Mouse (Mus musculus): ENCODE data around the gene Wdfy4. TPM values are rescaled to one million over a fixed set of nuclear protein-coding genes. Genes with fewer than 3 reads are reported as not detected.

The Wdfy4 gene
- total RNA-seq, 1 experiment from 2014 or later, result 58.7 TPM

- no peak for ATAC-seq (replicated peaks in 1 of 2; ENCODE audit: insufficient read depth in 1 of 2, low FRiP score in 2 of 2, low TSS enrichment in 1 of 2, low read depth in 1 of 2, poor library complexity in 2 of 2, severe bottlenecking in 2 of 2)
These were observed 234.7 kb downstream of the Wdfy4 start for GRCm38 (mm10) chr14:32950312-32951301.

GRCm38 (mm10) chr14:32947512-32947911 is 237.8 kb downstream of the Wdfy4 start:
- ATAC-seq (replicated peaks in 1 of 2; ENCODE audit: insufficient read depth in 1 of 2, low FRiP score in 2 of 2, low TSS enrichment in 1 of 2, low read depth in 1 of 2, poor library complexity in 2 of 2, severe bottlenecking in 2 of 2), result no peak

- ATAC-seq (replicated peaks in 1 of 2; ENCODE audit: insufficient read depth in 1 of 2, low FRiP score in 2 of 2, low TSS enrichment in 1 of 2, low read depth in 1 of 2, poor library complexity in 2 of 2, severe bottlenecking in 2 of 2), result no peak
These were observed 246.1 kb downstream of the Wdfy4 start for GRCm38 (mm10) chr14:32939217-32939616.

- no peak for ATAC-seq (replicated peaks in 1 of 2; ENCODE audit: insufficient read depth in 1 of 2, low FRiP score in 2 of 2, low TSS enrichment in 1 of 2, low read depth in 1 of 2, poor library complexity in 2 of 2, severe bottlenecking in 2 of 2)
These were observed 251.2 kb downstream of the Wdfy4 start for GRCm38 (mm10) chr14:32934064-32934463.

GRCm38 (mm10) chr14:32932220-32932619 is 253.1 kb downstream of the Wdfy4 start:
- no peak for ATAC-seq (replicated peaks in 1 of 2; ENCODE audit: insufficient read depth in 1 of 2, low FRiP score in 2 of 2, low TSS enrichment in 1 of 2, low read depth in 1 of 2, poor library complexity in 2 of 2, severe bottlenecking in 2 of 2)

- peak; percentile 92 for ATAC-seq (replicated peaks in 1 of 2; ENCODE audit: insufficient read depth in 1 of 2, low FRiP score in 2 of 2, low TSS enrichment in 1 of 2, low read depth in 1 of 2, poor library complexity in 2 of 2, severe bottlenecking in 2 of 2)
These were observed 253.6 kb downstream of the Wdfy4 start for GRCm38 (mm10) chr14:32931709-32932108.

- no peak for ATAC-seq (replicated peaks in 1 of 2; ENCODE audit: insufficient read depth in 1 of 2, low FRiP score in 2 of 2, low TSS enrichment in 1 of 2, low read depth in 1 of 2, poor library complexity in 2 of 2, severe bottlenecking in 2 of 2)
These were observed 261.4 kb downstream of the Wdfy4 start for GRCm38 (mm10) chr14:32923871-32924270.

GRCm38 (mm10) chr14:32917919-32918318 is 267.4 kb downstream of the Wdfy4 start:
- ATAC-seq (replicated peaks in 1 of 2; ENCODE audit: insufficient read depth in 1 of 2, low FRiP score in 2 of 2, low TSS enrichment in 1 of 2, low read depth in 1 of 2, poor library complexity in 2 of 2, severe bottlenecking in 2 of 2), result no peak

- no peak for ATAC-seq (replicated peaks in 1 of 2; ENCODE audit: insufficient read depth in 1 of 2, low FRiP score in 2 of 2, low TSS enrichment in 1 of 2, low read depth in 1 of 2, poor library complexity in 2 of 2, severe bottlenecking in 2 of 2)
These were observed 269.9 kb downstream of the Wdfy4 start for GRCm38 (mm10) chr14:32915360-32915759.

GRCm38 (mm10) chr14:32911187-32911586 is 274.1 kb downstream of the Wdfy4 start:
- ATAC-seq (replicated peaks in 1 of 2; ENCODE audit: insufficient read depth in 1 of 2, low FRiP score in 2 of 2, low TSS enrichment in 1 of 2, low read depth in 1 of 2, poor library complexity in 2 of 2, severe bottlenecking in 2 of 2), result no peak

Other genes with a start within 250 kb of the Wdfy4 start
- gene Lrrc18, start 194.1 kb downstream of the Wdfy4 start, total RNA-seq (2017), result not detected in 2 replicates
- 0.50 TPM in 1 of 2 replicates, not detected in the other for gene Arhgap22, start 28.5 kb upstream of the Wdfy4 start, total RNA-seq (2017)